Mouse (Mus musculus): Measurements from ENCODE around the gene Otud7b. TPM values are rescaled to one million over a fixed set of nuclear protein-coding genes. Genes with fewer than 3 reads are reported as not detected.

The Otud7b gene
- 11.9 and 12.4 TPM in 2 replicates for polyA plus RNA-seq (2015; fragmentation: Nextera tagmentation; extraction: Ambion mirVana)

GRCm38 (mm10) chr3:96104261-96105065 lies at the start of gene Otud7b:
TSS of gene Otud7b (plus strand) at chr3:96104527.
- Histone ChIP-seq H3K9me3 (replicated peaks) (no peaks in the 10 kb centered on the region), H3K9ac (peak within 1 kb of the TSS; percentile 88), H3K4me2 (peak within 1 kb of the TSS; percentile 89), H3K4me3 (peak within 1 kb of the TSS; percentile 72), H3K27me3 (no peaks in the 10 kb centered on the region), H3K36me3 (ENCODE audit: poor library complexity, severe bottlenecking) (no peaks in the 10 kb centered on the region), H3K4me1 (peaks cover 30% of the 10 kb centered on the region), H3K27ac (peak within 1 kb of the TSS; percentile 52)
- 0% methylated on average over 57 of the region's 84 CpGs for WGBS
- ATAC-seq = peak; percentile 87

- H3K4me2 ChIP-seq = no peak overlapping the region
- H3K27me3 ChIP-seq = no peaks in the 10 kb centered on the region
- WGBS = 89% methylated on average over 6 of the region's 6 CpGs
- H3K4me3 ChIP-seq = no peak overlapping the region
- H3K27ac ChIP-seq = no peak overlapping the region
- ATAC-seq = no peak
- H3K4me1 ChIP-seq = peaks cover 18% of the 10 kb centered on the region
- no peaks in the 10 kb centered on the region for H3K9me3 ChIP-seq (replicated peaks)
- no peak overlapping the region for H3K9ac ChIP-seq
- H3K36me3 ChIP-seq (ENCODE audit: poor library complexity, severe bottlenecking) = peaks cover 9% of the 10 kb centered on the region
Measured at GRCm38 (mm10) chr3:96055294-96055693, 49.0 kb upstream of the Otud7b start.

GRCm38 (mm10) chr3:96056031-96056430 lies 48.3 kb upstream of the Otud7b start:
- Histone ChIP-seq H3K4me3 (no peak overlapping the region), H3K27ac (no peak overlapping the region), H3K9me3 (replicated peaks) (no peaks in the 10 kb centered on the region), H3K4me1 (peaks cover 18% of the 10 kb centered on the region), H3K9ac (no peak overlapping the region), H3K36me3 (ENCODE audit: poor library complexity, severe bottlenecking) (peaks cover 9% of the 10 kb centered on the region), H3K4me2 (no peak overlapping the region; the same call in 1 of the 2 replicates), H3K27me3 (no peaks in the 10 kb centered on the region)
- no peak for ATAC-seq
- WGBS = 89% methylated on average over 4 of the region's 4 CpGs

GRCm38 (mm10) chr3:96057747-96058204 lies 46.6 kb upstream of the Otud7b start:
- H3K4me3 ChIP-seq = peak overlapping the region; percentile 74
- peak overlapping the region; percentile 86 for H3K9ac ChIP-seq
- H3K4me2 ChIP-seq = peak overlapping the region; percentile 72
- peak overlapping the region; percentile 95 for H3K27ac ChIP-seq
- peak; percentile 97 for ATAC-seq
- H3K27me3 ChIP-seq = no peaks in the 10 kb centered on the region
- H3K9me3 ChIP-seq (replicated peaks) = no peaks in the 10 kb centered on the region
- peaks cover 18% of the 10 kb centered on the region for H3K4me1 ChIP-seq
- peaks cover 7% of the 10 kb centered on the region for H3K36me3 ChIP-seq (ENCODE audit: poor library complexity, severe bottlenecking)
- WGBS = under 1% methylated on average over 26 of the region's 26 CpGs

DNA sequence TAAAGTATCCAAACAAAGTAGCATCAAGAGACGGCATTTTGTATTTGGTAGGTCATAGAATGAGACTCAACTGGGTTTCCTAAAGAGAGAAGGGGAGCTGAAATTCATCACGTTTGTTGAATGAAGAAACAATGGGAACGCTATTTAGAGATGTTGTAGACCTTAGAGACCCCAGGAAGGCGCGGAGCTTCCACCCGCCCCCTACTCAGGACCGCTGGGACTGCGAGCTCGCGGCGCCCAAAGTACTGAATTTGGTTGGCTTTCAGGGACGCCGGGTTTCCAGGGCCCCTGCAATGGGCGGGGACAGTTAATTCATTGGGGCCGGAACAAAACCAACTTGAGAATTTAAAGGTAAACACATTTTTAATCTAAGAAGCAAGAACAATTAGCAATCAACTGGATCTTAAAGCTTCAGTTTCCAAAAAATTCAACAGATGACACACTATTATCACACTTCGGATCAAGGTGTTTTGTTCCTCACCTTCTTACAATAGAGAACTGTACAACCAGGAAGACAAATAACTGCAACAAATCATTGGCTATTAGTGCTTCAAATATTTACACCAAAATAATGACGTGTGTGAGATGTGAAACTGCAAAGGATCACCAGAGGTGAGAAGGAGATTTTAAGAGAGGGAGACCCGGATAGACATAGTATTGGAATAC lies 46.0 kb upstream of the Otud7b start, which contains the start of gene Vps45:
Gene Vps45 (minus strand): TSS at position 236 of the 666 bp plus-strand sequence.
- H3K4me1 ChIP-seq = peaks cover 18% of the 10 kb centered on the region
- WGBS = under 1% methylated on average over 18 of the region's 18 CpGs
- peaks cover 5% of the 10 kb centered on the region for H3K36me3 ChIP-seq (ENCODE audit: poor library complexity, severe bottlenecking)

DNA sequence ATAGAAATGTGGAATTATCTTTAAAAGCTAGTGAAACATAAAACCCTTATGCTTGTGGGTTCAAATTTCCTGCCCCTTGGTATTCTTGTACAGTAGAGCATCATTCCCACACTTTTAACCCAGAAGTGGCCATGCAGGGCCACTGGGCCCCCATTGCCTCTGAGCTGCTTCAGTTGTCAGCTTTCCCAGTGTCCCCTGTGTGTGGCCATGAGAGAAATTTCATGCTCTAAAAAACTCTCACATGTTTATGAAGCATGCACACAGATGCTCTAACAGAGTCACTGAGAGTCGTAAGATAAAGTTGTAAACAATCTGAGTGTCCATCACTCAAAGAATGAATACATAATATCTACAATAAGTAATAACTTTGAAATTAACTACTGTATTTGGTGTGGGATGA lies 44.2 kb upstream of the Otud7b start:
- Histone ChIP-seq H3K4me3 (no peak overlapping the region), H3K27me3 (no peaks in the 10 kb centered on the region), H3K9me3 (replicated peaks) (no peaks in the 10 kb centered on the region), H3K4me2 (no peak overlapping the region), H3K36me3 (ENCODE audit: poor library complexity, severe bottlenecking) (peaks cover 4% of the 10 kb centered on the region; the same call in 1 of the 2 replicates), H3K4me1 (peaks cover 18% of the 10 kb centered on the region), H3K27ac (no peak overlapping the region), H3K9ac (no peak overlapping the region)
- 86% methylated on average over 1 of the region's 1 CpGs for WGBS
- no peak for ATAC-seq

More for the DNA sequence above, 46.0 kb upstream of the Otud7b start, which contains the start of gene Vps45:
- H3K4me2 ChIP-seq = peak within 1 kb of the TSS; percentile 72
- peak; percentile 85 for ATAC-seq
- peak within 1 kb of the TSS; percentile 86 for H3K9ac ChIP-seq
- H3K9me3 ChIP-seq (replicated peaks) = no peaks in the 10 kb centered on the region
- H3K27ac ChIP-seq = peak within 1 kb of the TSS; percentile 95
- H3K4me3 ChIP-seq = peak within 1 kb of the TSS; percentile 74
- no peaks in the 10 kb centered on the region for H3K27me3 ChIP-seq

GRCm38 (mm10) chr3:96063299-96063698 lies 41.0 kb upstream of the Otud7b start:
- Histone ChIP-seq H3K27ac (no peak overlapping the region), H3K4me1 (peaks cover 4% of the 10 kb centered on the region; the same call in 1 of the 2 replicates), H3K4me2 (no peak overlapping the region), H3K9ac (no peak overlapping the region), H3K9me3 (replicated peaks) (no peaks in the 10 kb centered on the region), H3K36me3 (ENCODE audit: poor library complexity, severe bottlenecking) (no peaks in the 10 kb centered on the region), H3K27me3 (no peaks in the 10 kb centered on the region), H3K4me3 (no peak overlapping the region)
- 74% methylated on average over 2 of the region's 2 CpGs for WGBS
- ATAC-seq = no peak

GRCm38 (mm10) chr3:96064217-96064616 lies 40.1 kb upstream of the Otud7b start:
- H3K36me3 ChIP-seq (ENCODE audit: poor library complexity, severe bottlenecking) = no peaks in the 10 kb centered on the region
- H3K4me1 ChIP-seq = no peaks in the 10 kb centered on the region
- ATAC-seq = no peak
- H3K9me3 ChIP-seq (replicated peaks) = no peaks in the 10 kb centered on the region
- H3K27ac ChIP-seq = no peak overlapping the region
- no peak overlapping the region for H3K4me2 ChIP-seq
- H3K27me3 ChIP-seq = no peaks in the 10 kb centered on the region
- 86% methylated on average over 3 of the region's 3 CpGs for WGBS
- H3K9ac ChIP-seq = no peak overlapping the region
- no peak overlapping the region for H3K4me3 ChIP-seq

- Histone ChIP-seq H3K27ac (no peak overlapping the region), H3K36me3 (ENCODE audit: poor library complexity, severe bottlenecking) (no peaks in the 10 kb centered on the region), H3K4me2 (no peak overlapping the region), H3K27me3 (no peaks in the 10 kb centered on the region), H3K4me1 (no peaks in the 10 kb centered on the region), H3K4me3 (no peak overlapping the region), H3K9ac (no peak overlapping the region), H3K9me3 (replicated peaks) (no peaks in the 10 kb centered on the region)
- no peak for ATAC-seq
- 48% methylated on average over 4 of the region's 4 CpGs for WGBS
Measured at GRCm38 (mm10) chr3:96065147-96065546, 39.2 kb upstream of the Otud7b start.

GRCm38 (mm10) chr3:96065754-96066375 lies 38.5 kb upstream of the Otud7b start:
- 44% methylated on average over 20 of the region's 20 CpGs for WGBS
- H3K4me2 ChIP-seq = peak overlapping the region; percentile 7; the same call in 1 of the 2 replicates
- no peak overlapping the region for H3K4me3 ChIP-seq

DNA sequence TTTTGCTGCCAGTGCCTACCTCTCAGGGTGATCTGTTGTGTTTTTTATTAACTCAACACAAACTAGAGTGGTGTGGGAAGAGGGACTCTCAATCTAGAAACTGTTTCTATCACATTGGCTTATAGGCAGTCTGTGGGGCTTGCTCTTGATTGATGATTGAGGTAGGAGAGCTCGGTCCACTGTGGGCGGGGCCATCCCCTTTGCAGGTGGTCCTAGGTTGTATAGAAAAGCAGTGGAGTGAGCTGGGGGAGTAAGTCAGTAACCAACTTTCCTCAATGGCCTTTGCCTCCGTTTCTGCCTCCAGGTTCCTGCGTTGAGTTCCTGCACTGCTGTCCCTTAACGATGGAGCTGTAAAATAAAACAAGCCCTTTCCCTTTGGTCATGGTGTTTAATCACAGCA lies 37.6 kb upstream of the Otud7b start:
- H3K4me1 ChIP-seq = no peaks in the 10 kb centered on the region
- 87% methylated on average over 5 of the region's 5 CpGs for WGBS
- no peak overlapping the region for H3K9ac ChIP-seq

More at GRCm38 (mm10) chr3:96065754-96066375, 38.5 kb upstream of the Otud7b start:
- ATAC-seq = no peak
- H3K9me3 ChIP-seq (replicated peaks) = no peaks in the 10 kb centered on the region
- H3K9ac ChIP-seq = no peak overlapping the region
- no peaks in the 10 kb centered on the region for H3K36me3 ChIP-seq (ENCODE audit: poor library complexity, severe bottlenecking)
- no peaks in the 10 kb centered on the region for H3K4me1 ChIP-seq
- no peak overlapping the region for H3K27ac ChIP-seq
- no peaks in the 10 kb centered on the region for H3K27me3 ChIP-seq

DNA sequence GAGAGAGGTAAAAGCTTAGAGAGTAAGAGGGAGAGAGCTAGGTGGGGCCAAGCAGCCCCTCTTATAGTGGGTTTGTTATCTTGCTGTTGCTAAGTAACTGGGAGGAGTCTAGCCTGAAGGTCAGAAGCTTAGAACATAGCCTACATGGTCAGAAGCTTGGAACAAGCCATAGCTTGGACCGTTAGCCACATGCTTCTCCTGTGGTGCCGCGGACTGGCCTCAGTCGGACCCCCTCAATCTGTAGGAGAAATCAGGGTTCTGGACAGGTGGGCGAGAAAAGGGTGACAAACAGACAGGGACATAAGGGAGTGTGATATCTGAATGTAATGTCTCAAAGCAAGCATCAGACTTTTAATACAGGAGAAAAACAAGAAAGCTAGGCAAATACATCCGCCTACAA lies 35.3 kb upstream of the Otud7b start:
- H3K9ac ChIP-seq = no peak overlapping the region
- no peaks in the 10 kb centered on the region for H3K36me3 ChIP-seq (ENCODE audit: poor library complexity, severe bottlenecking)
- ATAC-seq = no peak
- H3K4me2 ChIP-seq = no peak overlapping the region
- no peak overlapping the region for H3K27ac ChIP-seq
- 89% methylated on average over 6 of the region's 6 CpGs for WGBS
- H3K4me1 ChIP-seq = no peaks in the 10 kb centered on the region
- H3K9me3 ChIP-seq (replicated peaks) = no peaks in the 10 kb centered on the region
- H3K4me3 ChIP-seq = no peak overlapping the region
- no peaks in the 10 kb centered on the region for H3K27me3 ChIP-seq

More for the DNA sequence above, 37.6 kb upstream of the Otud7b start:
- no peak for ATAC-seq
- Histone ChIP-seq H3K4me2 (no peak overlapping the region), H3K4me3 (no peak overlapping the region), H3K27me3 (no peaks in the 10 kb centered on the region), H3K27ac (no peak overlapping the region), H3K36me3 (ENCODE audit: poor library complexity, severe bottlenecking) (no peaks in the 10 kb centered on the region), H3K9me3 (replicated peaks) (no peaks in the 10 kb centered on the region)

Measured in forebrain, embryonic 13.5 days (tissue).